Mouse (Mus musculus): ENCODE data around the gene Noc2l.

The Noc2l gene

DNA sequence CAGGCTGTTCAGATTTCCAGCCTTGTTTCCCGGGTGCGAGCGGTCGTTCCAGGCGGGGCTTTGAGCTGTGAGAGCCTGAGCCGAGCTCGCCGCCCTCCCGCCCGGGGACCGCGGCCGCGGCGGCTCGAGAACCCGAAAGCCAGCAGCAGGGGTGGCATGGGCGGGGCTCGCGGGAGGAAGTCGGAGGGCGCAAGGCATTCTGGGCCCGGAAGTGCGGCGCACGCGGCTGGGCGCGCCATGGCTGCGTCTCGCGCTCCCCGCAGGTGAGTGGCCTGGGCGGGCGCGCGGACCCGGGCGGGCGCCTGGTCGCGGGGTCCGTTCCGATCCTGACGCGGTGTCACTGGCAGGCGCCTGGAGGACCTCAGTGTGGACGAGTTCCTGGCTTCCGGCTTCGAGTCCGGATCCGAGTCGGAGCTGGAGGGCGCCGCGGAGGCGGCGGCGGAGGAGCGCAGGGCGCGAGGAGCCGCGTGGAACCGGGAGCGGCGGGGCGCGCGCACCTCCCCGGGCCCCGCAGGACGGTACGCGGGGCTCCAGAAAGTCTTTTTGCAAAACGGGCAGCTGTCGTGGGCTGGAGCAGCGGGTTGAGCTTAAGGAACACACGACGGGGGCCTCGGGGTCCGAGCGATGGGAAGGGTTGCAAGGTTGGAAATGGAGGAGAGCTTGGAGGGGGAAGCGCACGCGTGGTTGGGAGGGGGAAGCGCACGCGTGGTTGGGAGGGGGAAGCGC lies at the start of gene Noc2l:
Gene Noc2l (plus strand): TSS at position 203 of the 726 bp plus-strand sequence.
- in situ Hi-C loops (cut with MboI): no loop called here

DNA sequence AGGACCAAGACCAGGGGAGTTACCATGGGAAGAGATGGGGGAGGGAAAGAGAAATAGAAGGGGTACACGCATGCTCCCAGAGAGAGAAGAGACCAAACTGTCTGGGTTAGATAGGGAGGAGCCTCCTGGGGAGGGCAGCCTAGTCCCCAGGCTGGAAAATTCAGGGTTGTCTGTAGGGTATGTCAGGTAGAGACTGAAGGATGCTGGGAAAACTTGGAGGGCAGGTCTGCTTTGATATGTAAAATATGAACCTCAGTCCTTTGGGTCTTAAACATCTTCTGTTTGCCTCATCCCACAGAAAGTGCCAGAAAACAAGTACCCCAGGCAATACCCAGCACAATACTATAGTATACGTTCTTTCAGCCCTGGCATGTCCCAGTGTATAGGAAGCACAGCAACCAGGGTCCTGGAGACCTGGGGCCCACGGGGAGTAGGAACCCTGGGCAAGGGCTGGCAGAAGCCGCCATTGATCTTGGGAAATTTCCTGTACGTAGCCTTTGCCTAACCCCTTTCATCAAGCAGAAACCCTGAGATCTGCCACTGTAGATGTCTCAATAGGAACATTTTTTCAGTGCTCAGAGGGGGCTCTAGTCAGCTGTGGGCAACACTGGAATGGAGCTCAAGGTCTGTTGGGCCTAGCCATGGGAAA lies 47.5 kb upstream of the Noc2l start:
- in situ Hi-C loops (cut with MboI): no loop called here

DNA sequence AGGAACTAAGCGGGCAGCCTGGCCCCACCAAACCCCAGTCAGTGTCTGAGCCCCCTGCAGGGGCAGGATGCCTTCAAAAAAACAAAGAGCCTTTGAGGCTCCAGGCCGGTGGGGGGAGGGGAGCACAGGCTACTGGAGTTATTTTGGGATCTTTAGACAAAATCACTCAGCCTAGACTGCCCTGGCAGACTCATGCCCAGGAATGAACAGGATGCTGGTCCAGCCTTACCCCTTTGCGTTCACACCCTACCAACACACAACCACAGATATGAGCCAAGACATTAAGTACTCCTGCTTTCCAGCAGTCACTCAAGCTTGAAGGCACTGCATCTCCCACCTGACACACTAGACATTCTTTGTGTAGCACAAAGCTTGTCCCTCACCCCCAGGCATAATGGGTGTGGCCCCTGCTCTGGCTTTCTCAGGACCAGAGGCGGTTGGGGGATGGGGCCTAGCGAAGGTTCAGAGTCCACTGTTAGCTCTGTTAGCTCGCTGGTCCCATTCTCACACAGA lies 46.9 kb upstream of the Noc2l start:
- in situ Hi-C loops (cut with MboI): no loop called here

DNA sequence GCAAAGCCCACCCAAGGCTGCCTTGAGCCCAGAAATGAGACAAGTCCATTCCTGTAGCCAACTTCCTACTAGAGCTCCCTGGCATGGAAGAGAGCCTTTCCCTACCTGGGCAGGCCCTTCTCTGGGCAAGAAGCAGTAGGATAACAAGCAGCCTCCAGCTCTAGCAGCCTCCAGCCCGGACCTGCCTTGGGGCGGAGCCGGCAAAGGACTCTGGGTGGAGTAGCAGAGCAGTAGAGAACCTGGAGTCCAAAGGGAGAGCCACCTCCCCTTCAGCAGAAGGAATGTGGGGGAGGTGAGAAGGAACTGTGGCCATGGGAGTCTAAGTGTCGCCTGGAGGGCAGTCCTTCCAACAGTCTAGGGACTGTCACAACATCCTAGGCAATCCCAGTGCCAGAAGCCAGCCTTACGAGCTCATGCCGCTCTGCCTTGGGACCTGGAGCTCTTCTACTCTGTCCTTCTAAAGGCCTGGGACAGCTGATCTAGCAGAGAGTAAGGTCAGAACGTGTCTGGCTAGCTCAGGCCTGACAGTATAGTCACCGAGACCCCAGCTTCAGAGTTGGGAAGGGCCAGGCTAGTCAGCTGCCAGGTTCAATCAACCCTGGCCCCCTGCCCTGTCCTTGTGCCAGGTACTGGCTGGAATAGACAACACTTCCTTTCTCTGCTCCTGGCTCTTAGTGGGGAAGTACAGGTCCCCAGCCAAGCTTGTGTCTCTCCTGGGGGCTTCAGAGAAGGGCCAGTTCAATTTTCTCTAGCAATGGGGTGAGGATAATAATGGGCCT lies 43.2 kb upstream of the Noc2l start:
- in situ Hi-C loops (cut with MboI): loop anchor here (10.0 kb wide), 1 partner anchor 78 kb away; no protein-coding TSS in a partner anchor

DNA sequence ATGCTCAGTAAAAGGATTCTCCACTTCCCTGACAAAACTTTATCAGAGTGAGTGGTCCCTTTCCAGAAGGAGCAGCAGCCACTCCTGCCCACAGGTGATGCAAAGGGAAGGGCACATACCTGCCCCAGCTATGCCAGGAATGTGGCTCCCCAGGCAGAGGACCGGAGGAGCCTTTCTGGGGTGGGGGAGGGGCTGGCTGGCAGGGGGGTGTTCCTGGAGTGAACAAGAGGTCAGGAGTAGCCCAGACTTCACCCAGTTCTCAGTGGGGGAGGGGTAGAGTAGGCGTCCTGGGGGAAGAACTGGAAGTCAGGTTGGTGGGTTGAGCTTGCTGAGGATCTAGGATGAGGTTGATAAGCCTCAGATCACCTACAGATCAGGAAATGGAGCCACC lies 42.6 kb upstream of the Noc2l start:
- in situ Hi-C loops (cut with MboI): loop anchor here (10.0 kb wide), 1 partner anchor 78 kb away; no protein-coding TSS in a partner anchor

- in situ Hi-C loops (cut with MboI): loop anchor here (10.0 kb wide), 1 partner anchor 79 kb away; no protein-coding TSS in a partner anchor
Measured at GRCm38 (mm10) chr4:156193906-156194305, 41.9 kb upstream of the Noc2l start.

DNA sequence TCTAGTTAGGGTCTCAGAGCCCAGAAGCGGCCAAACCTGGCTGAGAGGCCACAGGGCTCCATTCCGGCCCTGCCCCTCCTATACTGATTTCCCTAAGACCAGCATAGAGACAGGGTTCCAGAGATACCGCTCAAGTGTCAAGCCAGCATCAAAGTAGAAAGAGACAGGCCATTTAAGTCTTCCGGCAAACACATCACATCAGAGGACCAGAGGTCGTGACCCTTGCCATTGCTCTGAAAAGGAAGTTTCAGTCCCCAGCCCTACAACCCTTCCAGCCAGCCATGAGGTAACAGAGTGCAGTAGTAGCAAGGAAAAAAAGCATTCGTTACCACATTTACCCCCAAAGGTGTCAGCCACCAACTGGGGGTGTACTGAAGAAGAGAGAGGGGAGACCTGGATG lies 41.5 kb upstream of the Noc2l start:
- in situ Hi-C loops (cut with MboI): loop anchor here (10.0 kb wide), 1 partner anchor 80 kb away; no protein-coding TSS in a partner anchor

DNA sequence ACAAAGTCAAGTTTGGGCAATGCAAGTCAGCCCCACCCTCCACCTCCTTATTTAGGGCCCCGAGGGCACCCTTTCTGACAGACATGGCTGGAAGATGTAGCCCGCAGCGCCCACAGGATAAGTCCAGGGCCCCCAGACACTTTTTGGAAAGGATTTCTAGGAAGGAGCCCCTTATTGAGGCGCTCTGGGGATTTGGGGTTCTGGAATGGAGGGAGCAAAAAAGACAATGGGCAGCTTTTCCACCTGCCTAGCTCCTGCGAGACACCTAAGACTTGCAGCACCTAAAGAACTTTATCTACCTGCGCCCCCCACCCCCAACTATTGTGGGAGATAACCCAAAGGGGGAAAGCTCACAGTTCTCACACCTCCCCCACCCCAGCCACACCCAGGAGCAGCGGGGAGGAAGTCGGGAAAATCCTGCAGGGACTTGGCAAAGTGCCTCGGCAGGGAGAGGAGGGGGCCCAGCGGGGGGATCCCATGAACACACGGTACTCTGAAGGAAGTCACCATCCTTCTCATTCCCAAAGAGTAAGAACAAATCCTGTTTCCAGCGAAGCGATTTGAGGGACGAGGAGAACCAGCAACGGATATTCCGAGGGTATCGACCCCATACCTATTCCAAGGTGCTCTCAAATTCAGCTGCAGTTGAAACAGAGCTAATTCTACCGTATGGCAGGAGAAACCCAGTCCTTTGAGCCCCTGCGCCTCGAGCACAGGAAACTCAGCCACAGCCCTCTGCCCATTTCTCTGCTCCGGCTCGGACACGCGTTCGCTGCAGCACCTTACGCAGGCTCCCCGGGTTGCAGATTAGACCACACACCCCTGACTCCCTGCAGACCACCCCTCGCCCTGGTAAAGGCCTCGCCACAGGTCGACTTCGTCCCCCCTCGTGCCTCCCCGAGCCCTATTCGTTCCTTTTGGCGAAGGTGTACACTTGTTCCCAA lies 39.6 kb upstream of the Noc2l start:
- in situ Hi-C loops (cut with MboI): loop anchor here (10.0 kb wide), 1 partner anchor 81 kb away; no protein-coding TSS in a partner anchor

- in situ Hi-C loops (cut with MboI): loop anchor here (10.0 kb wide), 1 partner anchor 82 kb away; no protein-coding TSS in a partner anchor
Measured at GRCm38 (mm10) chr4:156197131-156197828, 38.5 kb upstream of the Noc2l start, which contains the start of gene Agrn. Agrn (minus strand) TSS chr4:156197488.

- in situ Hi-C loops (cut with MboI): loop anchor here (10.0 kb wide), 1 partner anchor 83 kb away; no protein-coding TSS in a partner anchor
Measured at GRCm38 (mm10) chr4:156197829-156198205, 38.0 kb upstream of the Noc2l start.

GRCm38 (mm10) chr4:156200623-156201475 lies 35.0 kb upstream of the Noc2l start, which contains the start of gene Isg15:
Isg15 (minus strand) TSS chr4:156200818.
- in situ Hi-C loops (cut with MboI): no loop called here

DNA sequence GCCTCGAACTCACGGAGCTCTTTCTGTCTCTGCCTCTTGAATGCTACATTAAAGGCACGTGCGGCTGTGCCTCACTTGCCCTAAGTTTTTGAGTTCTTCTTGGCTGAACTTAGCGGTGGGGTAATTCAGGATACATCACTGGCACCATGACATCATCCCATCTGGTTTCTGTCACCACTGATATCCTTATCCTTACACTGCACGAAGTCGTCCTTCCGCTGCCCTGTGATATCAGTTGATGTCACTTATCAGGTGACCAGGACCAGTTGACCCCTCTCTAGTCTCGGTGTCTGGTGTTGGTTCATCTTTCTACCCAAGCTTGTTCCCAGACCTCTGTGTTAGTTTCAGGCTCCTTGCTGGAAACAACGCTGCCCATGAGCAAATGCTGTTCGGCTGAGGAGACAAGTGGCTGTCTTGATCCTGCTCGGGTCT lies 33.3 kb upstream of the Noc2l start:
- in situ Hi-C loops (cut with MboI): no loop called here

- in situ Hi-C loops (cut with MboI): no loop called here
Measured at GRCm38 (mm10) chr4:156203001-156203412, 32.8 kb upstream of the Noc2l start, which contains the start of gene AW011738. AW011738 (plus strand) TSS chr4:156203304.

DNA sequence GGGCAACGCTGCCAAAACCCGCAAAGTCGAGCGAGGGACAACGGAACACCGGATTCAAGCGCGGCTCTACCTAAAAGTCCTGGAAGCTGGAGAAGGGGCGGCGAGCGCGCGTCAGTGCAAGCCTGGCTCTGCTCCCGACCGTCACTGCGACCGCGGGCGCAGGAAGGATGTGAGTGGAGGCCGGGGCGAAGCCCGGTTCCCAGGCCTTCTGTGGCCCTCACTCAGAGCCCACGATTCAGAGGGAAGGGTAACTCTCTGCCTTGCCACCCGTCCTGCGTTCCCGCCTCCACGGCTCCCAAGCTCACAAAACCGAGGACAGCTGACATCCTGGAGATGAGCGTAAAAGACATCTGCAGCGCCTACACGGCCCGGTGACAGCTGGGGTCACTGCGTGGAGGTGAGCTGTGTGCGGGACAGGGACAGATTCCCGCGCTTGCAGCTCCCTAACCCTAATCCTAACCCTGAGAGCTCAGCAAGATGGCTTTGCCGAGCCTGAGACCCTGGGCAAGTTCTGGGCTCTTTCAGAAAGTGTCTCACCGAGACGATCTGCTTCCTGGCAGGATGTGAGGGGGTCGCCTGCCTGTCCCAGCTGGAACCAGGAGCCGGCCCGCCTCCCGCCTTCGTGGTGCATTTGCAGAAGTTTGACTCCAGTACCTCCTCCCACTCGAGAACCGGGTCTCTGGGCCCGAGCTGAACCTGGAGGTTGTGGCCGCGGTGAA lies 32.2 kb upstream of the Noc2l start:
- in situ Hi-C loops (cut with MboI): no loop called here

GRCm38 (mm10) chr4:156208872-156209271 lies 26.9 kb upstream of the Noc2l start:
- in situ Hi-C loops (cut with MboI): no loop called here

GRCm38 (mm10) chr4:156209963-156210635 lies 25.7 kb upstream of the Noc2l start:
- in situ Hi-C loops (cut with MboI): no loop called here

DNA sequence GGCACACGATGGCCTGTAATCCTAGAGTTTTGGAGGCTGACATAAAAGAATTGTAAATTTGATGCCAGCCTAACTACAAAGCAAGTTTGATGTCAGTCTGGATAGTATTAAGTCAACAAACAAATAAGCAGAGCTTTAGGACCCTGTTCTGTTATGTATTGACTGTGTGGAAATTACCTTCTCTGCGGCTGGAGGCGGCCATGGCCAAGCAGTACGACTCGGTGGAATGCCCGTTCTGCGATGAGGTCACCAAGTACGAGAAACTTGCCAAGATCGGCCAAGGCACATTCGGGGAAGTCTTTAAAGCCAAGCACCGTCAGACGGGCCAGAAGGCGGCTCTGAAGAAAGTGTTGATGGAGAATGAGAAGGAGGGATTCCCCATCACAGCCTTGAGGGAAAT lies 22.7 kb upstream of the Noc2l start:
- in situ Hi-C loops (cut with MboI): no loop called here

DNA sequence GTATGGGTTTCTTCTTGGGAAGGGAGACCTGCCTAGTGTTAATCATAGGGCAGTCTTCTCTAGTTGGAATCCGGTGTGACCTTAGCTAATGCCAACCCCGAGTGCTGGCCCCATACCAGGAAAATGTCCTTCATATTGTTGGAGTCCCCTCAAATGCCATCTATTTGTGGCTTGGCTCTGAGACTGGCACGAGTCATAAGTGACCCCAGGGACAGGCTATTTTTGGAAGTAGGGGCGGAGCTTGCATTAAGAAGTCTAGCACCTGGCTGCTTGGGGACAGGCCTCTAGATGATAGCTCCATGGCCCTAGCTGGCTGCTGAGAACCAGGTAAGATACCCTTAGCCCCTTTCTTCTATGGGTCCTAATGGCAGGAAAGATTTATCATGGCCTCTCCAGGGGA lies 20.2 kb upstream of the Noc2l start, which contains the start of gene Perm1:
Gene Perm1 (plus strand): TSS at position 220 of the 400 bp plus-strand sequence.
- in situ Hi-C loops (cut with MboI): no loop called here
